Mouse (Mus musculus): Measurements from ENCODE around the gene Stard7. TPM values are rescaled to one million over a fixed set of nuclear protein-coding genes. Genes with fewer than 3 reads are reported as not detected.

Stard7 gene
- polyA plus RNA-seq, 1 experiment from 2014 or later: 37.9 TPM

DNA sequence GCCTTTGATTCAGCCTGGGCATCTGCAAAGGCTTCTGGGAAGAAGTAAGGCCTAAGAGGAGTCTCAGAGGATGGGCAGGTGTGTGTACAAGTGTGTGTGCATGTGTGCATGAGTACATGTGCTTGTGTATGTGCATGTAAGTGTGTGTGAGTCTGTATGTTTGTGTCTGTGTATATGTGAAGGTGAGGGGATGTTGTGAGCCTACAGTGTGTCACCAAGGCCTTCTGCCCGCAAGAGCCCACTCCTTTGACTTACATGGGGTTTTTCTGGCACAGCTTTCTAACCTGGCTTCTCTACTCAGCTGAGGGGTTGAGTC, 45.1 kb downstream of the Stard7 start:
- no peak for ATAC-seq
- Histone ChIP-seq H3K4me2 (replicated peaks; ENCODE audit: low read depth, low read length) (no peak overlapping the region), H3K4me3 (ENCODE audit: low read depth, low read length) (no peak overlapping the region), H3K27me3 (replicated peaks; ENCODE audit: insufficient read depth, low read length) (no peaks in the 10 kb centered on the region), H3K4me1 (ENCODE audit: insufficient read depth, low read depth, low read length) (no peaks in the 10 kb centered on the region), H3K36me3 (ENCODE audit: insufficient read depth, low read length) (no peaks in the 10 kb centered on the region), H3K27ac (ENCODE audit: low read length) (no peak overlapping the region), H3K9me3 (ENCODE audit: low read length) (no peaks in the 10 kb centered on the region), H3K9ac (replicated peaks; ENCODE audit: low read depth) (no peak overlapping the region)
- WGBS: 92% methylated on average over 1 of the region's 1 CpGs
- no peak for TF ChIP-seq EP300 (IDR thresholded peaks at IDR 0.05)
- no peak for TF ChIP-seq CTCF (IDR thresholded peaks at IDR 0.05)
- DNase-seq (ENCODE audit: low spot score): no peak

DNA sequence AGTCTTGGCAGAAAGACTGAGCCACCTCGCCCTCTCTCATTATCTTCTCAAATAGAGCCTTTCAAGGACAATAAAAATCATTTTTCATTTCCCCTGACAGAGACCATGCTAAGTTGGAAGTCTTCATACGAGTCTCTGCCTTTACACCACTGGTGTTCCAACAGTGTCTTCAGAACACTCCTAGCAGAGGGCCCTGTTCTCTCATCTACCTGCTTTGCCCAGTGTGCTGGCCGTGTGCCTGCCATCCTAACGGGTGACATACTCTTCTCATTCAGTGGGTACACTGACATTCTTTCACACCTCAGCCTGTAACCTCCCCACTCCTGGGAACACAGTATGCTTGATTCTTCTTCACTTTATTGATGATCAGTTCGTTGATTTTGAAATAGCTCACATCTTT, 46.4 kb downstream of the Stard7 start:
- no peak for ATAC-seq
- H3K27me3 ChIP-seq (replicated peaks; ENCODE audit: insufficient read depth, low read length): no peaks in the 10 kb centered on the region
- no peak overlapping the region for H3K27ac ChIP-seq (ENCODE audit: low read length)
- WGBS: 68% methylated on average over 5 of the region's 5 CpGs
- TF ChIP-seq CTCF (IDR thresholded peaks at IDR 0.05): no peak
- no peak for TF ChIP-seq EP300 (IDR thresholded peaks at IDR 0.05)
- no peak overlapping the region for H3K9ac ChIP-seq (replicated peaks; ENCODE audit: low read depth)
- DNase-seq (ENCODE audit: low spot score): no peak
- H3K4me1 ChIP-seq (ENCODE audit: insufficient read depth, low read depth, low read length): no peaks in the 10 kb centered on the region
- H3K4me2 ChIP-seq (replicated peaks; ENCODE audit: low read depth, low read length): no peak overlapping the region
- H3K36me3 ChIP-seq (ENCODE audit: insufficient read depth, low read length): no peaks in the 10 kb centered on the region
- H3K9me3 ChIP-seq (ENCODE audit: low read length): no peaks in the 10 kb centered on the region
- H3K4me3 ChIP-seq (ENCODE audit: low read depth, low read length): no peak overlapping the region

DNA sequence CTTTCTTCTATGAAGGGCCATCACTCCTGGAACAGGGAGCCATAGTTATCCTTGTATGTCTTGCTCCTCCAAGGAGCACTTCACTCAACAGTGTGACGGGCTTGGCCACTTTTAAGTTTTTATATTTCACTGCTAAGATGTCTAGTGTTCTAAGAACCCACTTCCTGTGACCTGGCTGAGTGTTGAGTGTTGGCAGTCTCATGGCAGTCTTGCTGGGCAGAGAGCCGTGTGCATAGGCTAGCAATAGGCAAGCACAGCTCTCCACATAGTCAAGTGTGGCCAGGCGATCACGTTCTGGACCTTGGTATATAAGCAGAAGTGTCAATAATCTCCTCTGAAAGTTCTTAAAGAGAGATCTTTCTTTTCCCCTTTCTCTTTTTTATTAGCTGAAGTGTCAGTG, 48.1 kb downstream of the Stard7 start:
- H3K4me2 ChIP-seq (replicated peaks; ENCODE audit: low read depth, low read length): no peak overlapping the region
- no peak for ATAC-seq
- no peaks in the 10 kb centered on the region for H3K27me3 ChIP-seq (replicated peaks; ENCODE audit: insufficient read depth, low read length)
- TF ChIP-seq CTCF (IDR thresholded peaks at IDR 0.05) (no peak), EP300 (IDR thresholded peaks at IDR 0.05) (no peak)
- no peak for DNase-seq (ENCODE audit: low spot score)
- no peak overlapping the region for H3K9ac ChIP-seq (replicated peaks; ENCODE audit: low read depth)
- H3K9me3 ChIP-seq (ENCODE audit: low read length): no peaks in the 10 kb centered on the region
- H3K4me3 ChIP-seq (ENCODE audit: low read depth, low read length): no peak overlapping the region
- H3K4me1 ChIP-seq (ENCODE audit: insufficient read depth, low read depth, low read length): no peaks in the 10 kb centered on the region
- H3K27ac ChIP-seq (ENCODE audit: low read length): no peak overlapping the region
- no peaks in the 10 kb centered on the region for H3K36me3 ChIP-seq (ENCODE audit: insufficient read depth, low read length)
- 58% methylated on average over 4 of the region's 4 CpGs for WGBS

- Histone ChIP-seq H3K4me2 (replicated peaks; ENCODE audit: low read depth, low read length) (no peak overlapping the region), H3K4me3 (ENCODE audit: low read depth, low read length) (no peak overlapping the region), H3K27ac (ENCODE audit: low read length) (no peak overlapping the region), H3K27me3 (replicated peaks; ENCODE audit: insufficient read depth, low read length) (no peaks in the 10 kb centered on the region), H3K36me3 (ENCODE audit: insufficient read depth, low read length) (no peaks in the 10 kb centered on the region), H3K4me1 (ENCODE audit: insufficient read depth, low read depth, low read length) (no peaks in the 10 kb centered on the region), H3K9me3 (ENCODE audit: low read length) (no peaks in the 10 kb centered on the region), H3K9ac (replicated peaks; ENCODE audit: low read depth) (no peak overlapping the region)
- WGBS: 47% methylated on average over 4 of the region's 4 CpGs
- DNase-seq (ENCODE audit: low spot score) (no peak), ATAC-seq (no peak)
- TF ChIP-seq CTCF (IDR thresholded peaks at IDR 0.05) (no peak), EP300 (IDR thresholded peaks at IDR 0.05) (no peak)
These were observed 49.1 kb downstream of the Stard7 start for GRCm38 (mm10) chr2:127319071-127319470.

- ATAC-seq: no peak
- WGBS: 69% methylated on average over 6 of the region's 6 CpGs
- H3K27ac ChIP-seq (ENCODE audit: low read length): no peak overlapping the region
- H3K36me3 ChIP-seq (ENCODE audit: insufficient read depth, low read length): no peaks in the 10 kb centered on the region
- no peak overlapping the region for H3K4me3 ChIP-seq (ENCODE audit: low read depth, low read length)
- H3K4me1 ChIP-seq (ENCODE audit: insufficient read depth, low read depth, low read length): no peaks in the 10 kb centered on the region
- no peaks in the 10 kb centered on the region for H3K9me3 ChIP-seq (ENCODE audit: low read length)
- TF ChIP-seq CTCF (IDR thresholded peaks at IDR 0.05): no peak
- TF ChIP-seq EP300 (IDR thresholded peaks at IDR 0.05): no peak
- DNase-seq (ENCODE audit: low spot score): no peak
- H3K9ac ChIP-seq (replicated peaks; ENCODE audit: low read depth): no peak overlapping the region
- H3K4me2 ChIP-seq (replicated peaks; ENCODE audit: low read depth, low read length): no peak overlapping the region
- H3K27me3 ChIP-seq (replicated peaks; ENCODE audit: insufficient read depth, low read length): no peaks in the 10 kb centered on the region
These were observed 52.8 kb downstream of the Stard7 start for GRCm38 (mm10) chr2:127322671-127323285.

DNA sequence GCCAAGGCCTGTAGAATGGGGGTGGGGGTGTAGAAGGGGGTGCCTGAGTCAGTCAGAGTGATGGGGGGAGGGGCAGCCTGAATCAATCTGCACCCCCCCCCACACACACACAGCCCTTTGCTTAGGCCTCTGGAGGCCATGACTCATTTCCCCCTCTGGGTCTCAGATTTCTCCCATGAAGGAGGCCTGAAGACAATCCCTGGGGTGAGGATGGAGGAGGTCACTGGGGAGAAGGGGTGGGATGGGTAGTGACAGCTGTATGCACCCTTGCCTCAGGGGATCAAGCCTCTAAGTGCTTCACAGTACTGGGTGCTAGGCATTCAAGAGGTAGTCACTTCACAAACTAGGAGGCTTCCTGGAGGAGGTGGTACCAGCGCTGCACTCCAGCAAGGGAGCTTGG, 53.6 kb downstream of the Stard7 start:
- TF ChIP-seq EP300 (IDR thresholded peaks at IDR 0.05) (no peak), CTCF (IDR thresholded peaks at IDR 0.05) (no peak)
- H3K4me3 ChIP-seq (ENCODE audit: low read depth, low read length): no peak overlapping the region
- WGBS: 76% methylated on average over 1 of the region's 1 CpGs

GRCm38 (mm10) chr2:127324456-127324855, 54.4 kb downstream of the Stard7 start:
- TF ChIP-seq CTCF (IDR thresholded peaks at IDR 0.05): no peak
- TF ChIP-seq EP300 (IDR thresholded peaks at IDR 0.05): no peak
- H3K4me2 ChIP-seq (replicated peaks; ENCODE audit: low read depth, low read length): no peak overlapping the region

More for the DNA sequence above, 53.6 kb downstream of the Stard7 start:
- ATAC-seq (no peak), DNase-seq (ENCODE audit: low spot score) (no peak)
- H3K27ac ChIP-seq (ENCODE audit: low read length): no peak overlapping the region
- no peak overlapping the region for H3K4me2 ChIP-seq (replicated peaks; ENCODE audit: low read depth, low read length)
- H3K4me1 ChIP-seq (ENCODE audit: insufficient read depth, low read depth, low read length): no peaks in the 10 kb centered on the region
- H3K27me3 ChIP-seq (replicated peaks; ENCODE audit: insufficient read depth, low read length): no peaks in the 10 kb centered on the region
- H3K9ac ChIP-seq (replicated peaks; ENCODE audit: low read depth): no peak overlapping the region
- H3K36me3 ChIP-seq (ENCODE audit: insufficient read depth, low read length): no peaks in the 10 kb centered on the region
- H3K9me3 ChIP-seq (ENCODE audit: low read length): no peaks in the 10 kb centered on the region

More at GRCm38 (mm10) chr2:127324456-127324855, 54.4 kb downstream of the Stard7 start:
- H3K9ac ChIP-seq (replicated peaks; ENCODE audit: low read depth): no peak overlapping the region
- no peak overlapping the region for H3K27ac ChIP-seq (ENCODE audit: low read length)
- no peaks in the 10 kb centered on the region for H3K27me3 ChIP-seq (replicated peaks; ENCODE audit: insufficient read depth, low read length)
- ATAC-seq (no peak), DNase-seq (ENCODE audit: low spot score) (no peak)
- H3K36me3 ChIP-seq (ENCODE audit: insufficient read depth, low read length): no peaks in the 10 kb centered on the region
- H3K9me3 ChIP-seq (ENCODE audit: low read length): no peaks in the 10 kb centered on the region
- H3K4me1 ChIP-seq (ENCODE audit: insufficient read depth, low read depth, low read length): no peaks in the 10 kb centered on the region
- WGBS: 50% methylated on average over 7 of the region's 7 CpGs
- H3K4me3 ChIP-seq (ENCODE audit: low read depth, low read length): no peak overlapping the region
